Mouse (Mus musculus) layer of hippocampus, adult 11-12 months (tissue): ENCODE measurements around the gene A730071L15Rik.
A peak's percentile ranks its signal among the peaks of the same experiment; 100 is the strongest.

Experiments used
- DNase-seq: peaks from one replicate; pipeline ENCODE4 v3.0.0; 2022; ENCODE audit warnings: low spot score

The A730071L15Rik gene

GRCm38 (mm10) chr11:6183246-6183645 is 16.6 kb upstream of the A730071L15Rik start:
- no peak for DNase-seq

- no peak for DNase-seq
These were observed 15.5 kb upstream of the A730071L15Rik start for GRCm38 (mm10) chr11:6184202-6184935.

- no peak for DNase-seq
These were observed 12.4 kb upstream of the A730071L15Rik start for GRCm38 (mm10) chr11:6187399-6187798.

- DNase-seq = peak; percentile 96
These were observed 12.0 kb upstream of the A730071L15Rik start for GRCm38 (mm10) chr11:6187878-6188277.

- no peak for DNase-seq
These were observed 3.0 kb upstream of the A730071L15Rik start for GRCm38 (mm10) chr11:6196780-6197179.

- no peak for DNase-seq
These were observed 1.4 kb upstream of the A730071L15Rik start for GRCm38 (mm10) chr11:6198449-6198848.

GRCm38 (mm10) chr11:6200087-6200569 is 299 bp downstream of the A730071L15Rik start, which contains the start of gene Nudcd3:
Nudcd3 (minus strand) TSS chr11:6200415.
- peak; percentile 92 for DNase-seq

- DNase-seq = no peak
These were observed 741 bp downstream of the A730071L15Rik start for GRCm38 (mm10) chr11:6200570-6200969.

- no peak for DNase-seq
These were observed 7.3 kb downstream of the A730071L15Rik start for GRCm38 (mm10) chr11:6207090-6207489.

GRCm38 (mm10) chr11:6208158-6208557 is 8.3 kb downstream of the A730071L15Rik start:
- DNase-seq = no peak

- no peak for DNase-seq
These were observed 17.0 kb downstream of the A730071L15Rik start for GRCm38 (mm10) chr11:6216834-6217233.

- no peak for DNase-seq
These were observed 18.5 kb downstream of the A730071L15Rik start for GRCm38 (mm10) chr11:6218189-6218896.

- DNase-seq = no peak
These were observed 20.1 kb downstream of the A730071L15Rik start for GRCm38 (mm10) chr11:6219967-6220366.

GRCm38 (mm10) chr11:6222187-6222586 is 22.4 kb downstream of the A730071L15Rik start:
- DNase-seq = no peak

GRCm38 (mm10) chr11:6224541-6225229 is 24.9 kb downstream of the A730071L15Rik start:
- DNase-seq = peak; percentile 21

GRCm38 (mm10) chr11:6230012-6230411 is 30.2 kb downstream of the A730071L15Rik start, which contains the start of gene Npc1l1:
Npc1l1 (minus strand) TSS chr11:6230143.
- DNase-seq = no peak

- no peak for DNase-seq
These were observed 33.2 kb downstream of the A730071L15Rik start for GRCm38 (mm10) chr11:6233025-6233424.

- DNase-seq = no peak
These were observed 44.9 kb downstream of the A730071L15Rik start for GRCm38 (mm10) chr11:6244707-6245106.
